Mouse (Mus musculus) megakaryocyte, embryonic 14.5 days (primary cell): ENCODE measurements around the gene Dnah3. TPM values are rescaled to one million over a fixed set of nuclear protein-coding genes. Genes with fewer than 3 reads are reported as not detected.

Experiments used
- H3K27me3 ChIP-seq: replicated peaks from 2 replicates; pipeline ENCODE3; 2012; ENCODE audit warnings: inconsistent platforms
- H3K36me3 ChIP-seq: replicated peaks from 2 replicates; pipeline ENCODE3; 2012; ENCODE audit warnings: low read length, inconsistent platforms, mixed read lengths
- H3K4me1 ChIP-seq: 2 replicates; pipeline ENCODE4 v1.6.1; 2012; ENCODE audit warnings: inconsistent platforms
- H3K4me3 ChIP-seq: replicated peaks from 2 replicates; pipeline ENCODE3; 2012; ENCODE audit warnings: moderate library complexity, mild to moderate bottlenecking, inconsistent platforms
- H3K9me3 ChIP-seq: 2 replicates; pipeline ENCODE4 v1.6.1; 2012; ENCODE audit warnings: inconsistent platforms
- FLI1 ChIP-seq: IDR thresholded peaks from 2 replicates; pipeline ENCODE4 v1.6.1; 2012; ENCODE audit warnings: low read length, inconsistent platforms, mixed read lengths
- GATA1 ChIP-seq: IDR thresholded peaks from 3 replicates; pipeline ENCODE4 v1.6.1; 2012; ENCODE audit warnings: mixed read lengths, low read length, inconsistent platforms, borderline replicate concordance
- polyA plus RNA-seq: library from polyadenylated mRNA; stranded (reverse); fragments of >175 nt; gene quantifications from 2 replicates; pipeline ENCODE4 v1.2.3, GENCODE M21; 2012; ENCODE audit warnings: low replicate concordance; ENCODE audit not compliant: insufficient read depth

Gene Dnah3
- polyA plus RNA-seq, 1 experiment = not detected

- TF ChIP-seq FLI1 (no peak), GATA1 (no peak)
- H3K9me3 ChIP-seq = no peaks in the 10 kb centered on the region; the same call in 1 of the 2 replicates
- H3K4me1 ChIP-seq = no peaks in the 10 kb centered on the region
- H3K4me3 ChIP-seq = no peak overlapping the region
- no peaks in the 10 kb centered on the region for H3K36me3 ChIP-seq
- no peaks in the 10 kb centered on the region for H3K27me3 ChIP-seq
Measured at GRCm38 (mm10) chr7:119960546-119960945, 134.5 kb downstream of the Dnah3 start.

- H3K36me3 ChIP-seq = no peaks in the 10 kb centered on the region
- TF ChIP-seq GATA1 (no peak), FLI1 (no peak)
- H3K4me1 ChIP-seq = no peaks in the 10 kb centered on the region
- H3K4me3 ChIP-seq = no peak overlapping the region
- H3K27me3 ChIP-seq = no peaks in the 10 kb centered on the region
- H3K9me3 ChIP-seq = no peaks in the 10 kb centered on the region; the same call in 1 of the 2 replicates
Measured at GRCm38 (mm10) chr7:119960006-119960405, 135.1 kb downstream of the Dnah3 start.

DNA sequence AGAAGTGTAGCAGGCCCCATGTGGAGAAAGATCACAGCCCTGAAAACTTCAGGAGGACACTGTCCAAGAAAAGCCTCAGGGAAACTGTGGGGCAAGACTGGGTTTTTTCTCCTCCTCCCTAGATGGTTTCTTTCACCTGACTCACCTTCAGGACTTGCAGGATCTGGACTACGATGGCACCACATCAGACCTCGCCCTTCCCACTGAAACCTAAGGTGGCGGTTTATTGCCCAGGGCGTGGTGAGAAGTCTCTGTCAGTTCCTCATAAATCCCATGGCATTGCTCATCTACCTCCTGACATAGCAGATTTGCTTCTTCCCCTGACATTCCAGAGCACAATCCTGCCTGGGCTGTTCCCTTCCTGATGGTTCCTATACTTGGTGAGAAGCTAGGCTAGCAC, 135.6 kb downstream of the Dnah3 start:
- H3K9me3 ChIP-seq = no peaks in the 10 kb centered on the region; the same call in 1 of the 2 replicates
- H3K4me3 ChIP-seq = no peak overlapping the region
- no peaks in the 10 kb centered on the region for H3K36me3 ChIP-seq
- TF ChIP-seq FLI1 (no peak), GATA1 (no peak)
- H3K4me1 ChIP-seq = no peaks in the 10 kb centered on the region
- H3K27me3 ChIP-seq = no peaks in the 10 kb centered on the region

DNA sequence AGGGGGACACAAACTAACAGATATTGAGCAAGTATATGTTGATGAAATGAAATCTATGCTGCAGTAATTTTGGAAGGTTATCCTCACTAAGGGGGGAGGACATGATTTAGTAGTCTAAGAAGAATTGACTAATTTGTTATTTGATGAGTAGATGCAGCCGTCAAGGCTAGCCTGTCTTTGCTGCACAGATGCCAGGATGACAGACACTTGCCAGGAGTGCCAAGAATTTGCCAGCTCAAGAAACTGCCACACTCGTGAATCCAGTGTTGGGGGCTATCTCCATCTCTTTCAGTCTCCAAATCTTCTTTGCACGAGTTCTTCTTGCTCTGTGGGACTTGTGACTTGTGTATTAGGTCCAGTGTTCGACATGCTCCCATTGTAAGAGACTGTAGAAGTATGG, 136.0 kb downstream of the Dnah3 start:
- no peak for TF ChIP-seq GATA1
- no peak for TF ChIP-seq FLI1

GRCm38 (mm10) chr7:119957421-119957820, 137.7 kb downstream of the Dnah3 start:
- Histone ChIP-seq H3K36me3 (no peaks in the 10 kb centered on the region), H3K4me1 (no peaks in the 10 kb centered on the region), H3K9me3 (no peaks in the 10 kb centered on the region; the same call in 1 of the 2 replicates), H3K27me3 (no peaks in the 10 kb centered on the region), H3K4me3 (no peak overlapping the region)
- TF ChIP-seq FLI1 (no peak), GATA1 (no peak)

More for the DNA sequence above, 136.0 kb downstream of the Dnah3 start:
- no peak overlapping the region for H3K4me3 ChIP-seq
- H3K4me1 ChIP-seq = no peaks in the 10 kb centered on the region
- no peaks in the 10 kb centered on the region for H3K36me3 ChIP-seq
- no peaks in the 10 kb centered on the region for H3K27me3 ChIP-seq
- H3K9me3 ChIP-seq = no peaks in the 10 kb centered on the region; the same call in 1 of the 2 replicates

DNA sequence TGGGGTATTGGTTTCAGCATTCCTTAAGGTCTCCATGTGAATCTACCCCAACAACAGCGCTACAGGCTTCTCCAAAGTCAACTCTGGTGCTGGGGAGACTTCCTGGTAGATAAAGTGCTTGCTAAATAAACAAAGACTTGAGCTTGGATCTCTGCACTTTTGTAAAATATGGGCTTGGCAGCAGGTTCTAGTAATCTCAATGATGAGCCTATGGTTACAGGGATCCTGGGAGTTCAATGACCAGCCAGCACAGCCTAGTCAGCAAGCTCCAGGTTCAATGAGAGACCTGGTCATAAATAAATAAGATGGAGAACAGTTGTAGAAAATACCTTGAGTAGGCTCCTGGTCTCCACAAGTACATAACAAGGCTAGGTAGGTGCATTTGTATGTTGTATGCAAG, 141.0 kb downstream of the Dnah3 start:
- Histone ChIP-seq H3K4me1 (no peaks in the 10 kb centered on the region), H3K9me3 (peaks cover 6% of the 10 kb centered on the region), H3K27me3 (no peaks in the 10 kb centered on the region), H3K4me3 (no peak overlapping the region), H3K36me3 (no peaks in the 10 kb centered on the region)
- TF ChIP-seq GATA1 = no peak
- TF ChIP-seq FLI1 = no peak

DNA sequence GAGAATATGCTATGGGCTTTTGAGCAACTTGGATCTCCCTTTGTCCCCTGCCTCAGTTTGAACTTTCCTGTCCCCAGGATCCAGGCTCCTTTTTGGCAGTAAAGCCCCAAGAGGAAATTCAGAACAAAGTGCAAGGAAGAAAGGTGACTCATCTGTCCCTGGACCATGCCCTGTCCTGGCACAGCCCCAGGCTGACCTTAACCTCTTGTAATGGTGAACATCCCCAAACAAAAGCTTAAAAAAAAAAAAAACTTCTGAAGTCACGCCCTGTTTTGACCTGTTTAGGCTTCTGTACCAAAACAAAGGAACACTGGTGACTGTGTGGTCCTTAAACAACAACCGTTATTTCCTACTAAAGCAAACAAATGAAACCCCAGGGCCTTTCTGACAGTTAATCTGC, 153.5 kb downstream of the Dnah3 start:
- Histone ChIP-seq H3K4me1 (no peaks in the 10 kb centered on the region), H3K27me3 (no peaks in the 10 kb centered on the region), H3K36me3 (no peaks in the 10 kb centered on the region), H3K4me3 (no peak overlapping the region), H3K9me3 (no peaks in the 10 kb centered on the region)
- TF ChIP-seq FLI1 = no peak

DNA sequence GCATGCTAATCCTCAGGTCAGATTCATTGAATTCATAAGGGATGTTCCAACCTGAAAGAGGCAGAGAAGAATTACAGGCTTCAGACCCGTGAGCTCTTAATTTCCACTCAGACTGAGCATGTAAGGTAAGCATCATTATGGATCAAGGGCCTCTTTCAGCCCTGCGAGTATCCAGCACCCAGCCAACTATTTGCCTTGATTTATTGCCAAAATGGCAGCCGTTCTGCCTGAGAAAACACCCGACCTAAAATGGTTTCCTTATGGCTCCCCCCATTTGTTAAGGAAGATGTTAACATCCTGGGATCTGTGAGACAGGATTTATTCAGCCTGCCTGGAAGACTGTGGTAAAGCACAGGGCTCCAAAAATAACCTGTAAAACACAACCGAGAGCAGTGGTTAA, 158.0 kb downstream of the Dnah3 start:
- TF ChIP-seq GATA1 = no peak
- no peak for TF ChIP-seq FLI1
- H3K9me3 ChIP-seq = no peaks in the 10 kb centered on the region
- H3K4me3 ChIP-seq = no peak overlapping the region
- H3K36me3 ChIP-seq = no peaks in the 10 kb centered on the region
- no peaks in the 10 kb centered on the region for H3K4me1 ChIP-seq
- peaks cover 1% of the 10 kb centered on the region for H3K27me3 ChIP-seq

DNA sequence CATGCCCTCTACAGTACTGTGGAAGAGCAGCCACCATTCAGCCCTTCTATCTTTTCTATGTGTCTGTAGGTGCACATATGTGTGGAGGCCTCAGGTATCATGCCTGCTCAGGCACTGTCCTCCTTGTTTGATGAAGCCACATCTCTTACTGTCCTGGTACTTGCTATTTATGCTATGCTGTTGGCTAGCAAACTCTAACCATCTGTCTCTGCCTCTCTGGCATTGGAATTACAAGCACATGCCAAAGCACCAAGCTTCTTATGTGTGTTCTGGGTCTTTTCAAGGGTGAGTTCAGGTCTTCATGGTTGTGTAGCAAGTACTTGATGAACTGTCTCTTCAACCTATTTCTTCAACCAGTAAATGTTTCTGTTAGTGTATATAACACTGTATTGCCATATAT, 158.8 kb downstream of the Dnah3 start:
- no peaks in the 10 kb centered on the region for H3K4me1 ChIP-seq

DNA sequence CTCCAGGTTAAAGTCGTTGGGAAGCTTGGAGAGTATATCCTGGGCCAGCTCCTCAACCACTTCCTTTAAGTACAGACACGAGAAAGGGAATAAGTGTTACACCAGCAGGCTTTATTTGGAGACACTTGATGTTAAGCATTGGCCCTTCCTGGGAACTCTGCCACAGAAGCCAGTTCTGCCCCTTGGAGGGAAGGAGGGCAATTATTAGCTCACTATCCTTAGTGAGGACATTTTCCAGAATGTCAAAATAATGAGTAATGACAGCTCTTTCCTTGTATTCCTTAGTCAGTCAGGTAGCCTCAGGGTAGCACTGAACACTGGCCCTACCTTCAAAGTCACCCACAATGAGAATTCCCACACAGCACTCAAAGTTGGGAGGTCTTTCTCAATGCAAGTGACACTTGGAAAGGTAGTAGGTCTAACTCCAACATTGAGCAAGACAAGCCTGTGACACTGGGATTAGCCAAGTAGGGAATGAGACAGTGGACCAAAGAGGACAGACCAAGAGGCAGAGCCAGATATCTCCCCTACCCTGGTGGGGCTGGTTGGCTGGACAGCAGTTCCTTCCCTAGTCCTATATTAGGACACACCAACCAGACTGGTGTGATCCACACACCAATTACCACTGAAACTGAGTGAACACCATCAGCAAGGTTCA, 166.2 kb downstream of the Dnah3 start:
- no peak for TF ChIP-seq FLI1
- no peak for TF ChIP-seq GATA1
- no peaks in the 10 kb centered on the region for H3K4me1 ChIP-seq
- 0 out of 2 replicates have a peak, but pooled peaks cover 2% of the 10 kb centered on the region for H3K9me3 ChIP-seq
- H3K4me3 ChIP-seq = no peak overlapping the region
- H3K27me3 ChIP-seq = no peaks in the 10 kb centered on the region
- H3K36me3 ChIP-seq = no peaks in the 10 kb centered on the region

More for the DNA sequence above, 158.8 kb downstream of the Dnah3 start:
- H3K4me3 ChIP-seq = no peak overlapping the region
- peaks cover 1% of the 10 kb centered on the region for H3K27me3 ChIP-seq
- TF ChIP-seq GATA1 (no peak), FLI1 (no peak)
- no peaks in the 10 kb centered on the region for H3K9me3 ChIP-seq
- H3K36me3 ChIP-seq = no peaks in the 10 kb centered on the region

DNA sequence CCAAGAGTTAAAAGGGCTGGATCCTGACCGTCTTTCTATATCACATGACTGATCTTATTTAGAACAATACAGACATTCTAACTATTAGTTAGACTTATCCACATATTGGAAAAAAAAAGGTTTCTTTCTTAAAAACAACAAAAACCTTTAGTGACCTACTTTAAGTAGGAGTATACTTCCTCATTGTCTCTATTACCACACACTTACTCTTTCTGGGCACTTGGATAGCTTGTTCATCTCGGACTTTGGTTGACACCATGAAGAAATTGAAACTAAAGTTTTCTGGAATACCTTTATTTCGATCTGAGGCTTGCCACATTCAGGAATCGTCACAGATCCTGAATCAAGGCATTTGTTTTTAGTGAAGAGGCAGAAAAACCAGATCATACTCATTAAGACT, 174.0 kb downstream of the Dnah3 start:
- H3K4me3 ChIP-seq = no peak overlapping the region
- no peaks in the 10 kb centered on the region for H3K36me3 ChIP-seq
- no peaks in the 10 kb centered on the region for H3K4me1 ChIP-seq
- H3K27me3 ChIP-seq = no peaks in the 10 kb centered on the region
- TF ChIP-seq FLI1 = no peak
- TF ChIP-seq GATA1 = no peak
- H3K9me3 ChIP-seq = no peaks in the 10 kb centered on the region
